Mouse (Mus musculus) ES-Bruce4 (cell line): ENCODE measurements around the gene Tradd.

Source experiments
- CTCF ChIP-seq: IDR thresholded peaks from one replicate; pipeline ENCODE4 v1.8.1; 2011; ENCODE audit warnings: low read depth, low read length
- EP300 ChIP-seq: IDR thresholded peaks from 2 replicates; pipeline ENCODE4 v1.6.1; 2011; ENCODE audit warnings: low read depth, low read length; ENCODE audit not compliant: insufficient read depth
- POLR2A ChIP-seq: IDR thresholded peaks from one replicate; pipeline ENCODE4 v1.8.1; 2011; ENCODE audit warnings: low read length; ENCODE audit not compliant: insufficient read depth

- TF ChIP-seq EP300 (no peak), CTCF (no peak), POLR2A (no peak)
Observed at GRCm38 (mm10) chr8:105254966-105255350, 9.5 kb downstream of the Tradd start, which contains the start of gene B3gnt9.
